Mouse (Mus musculus) heart, adult 8-10 months (tissue): Measurements from ENCODE around the gene Slc18a3. TPM values are rescaled to one million over a fixed set of nuclear protein-coding genes. Genes with fewer than 3 reads are reported as not detected.

Source experiments
- DNase-seq: peaks from one replicate; pipeline ENCODE4 v3.0.0; 2022; ENCODE audit warnings: low spot score
- total RNA-seq, 4 experiments: library from RNA; stranded (reverse); gene quantifications; 2 replicates each; pipeline ENCODE4 v1.2.4; 2022

The Slc18a3 gene
- total RNA-seq, 4 experiments from 2014 or later, result 0.19 TPM; not detected in 3

DNA sequence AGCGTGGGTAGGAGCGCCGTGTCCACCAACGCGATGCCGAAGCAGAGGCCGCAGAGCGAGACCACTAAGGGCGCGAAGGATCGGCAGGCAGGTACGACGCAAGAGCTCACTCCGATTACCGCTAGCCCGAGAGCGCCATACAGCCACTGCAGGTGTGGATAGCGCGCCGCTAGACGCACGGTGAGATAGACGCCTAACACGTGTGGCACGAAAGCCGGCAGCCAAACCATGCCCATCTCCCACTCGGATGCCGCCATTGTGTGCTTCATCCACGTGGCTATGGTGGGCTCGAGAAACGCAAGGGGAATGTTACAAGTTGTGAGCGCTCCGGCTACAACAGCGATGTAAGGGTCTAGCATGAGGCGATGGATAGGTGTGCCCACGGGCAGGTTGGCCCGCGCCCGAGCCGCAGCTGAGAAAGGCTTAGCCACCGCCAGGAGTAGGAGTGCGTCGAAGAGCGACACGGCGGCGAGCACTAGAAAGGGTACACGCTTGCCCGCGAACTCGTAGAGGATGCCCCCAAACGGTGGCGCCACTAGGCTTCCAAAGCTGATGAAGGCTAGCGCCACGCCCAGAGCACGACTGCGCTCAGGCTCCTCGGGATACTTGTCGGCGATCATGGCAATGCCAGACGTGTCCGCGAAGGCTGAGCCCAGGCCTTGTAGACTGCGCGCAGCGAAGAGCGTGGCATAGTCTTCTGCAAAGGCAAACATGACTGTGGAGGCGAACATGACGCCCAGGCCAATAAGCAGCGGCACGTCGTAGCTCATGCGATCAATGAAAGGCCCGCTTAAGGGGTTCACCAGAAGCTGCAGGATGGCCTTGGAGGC is 1.2 kb downstream of the Slc18a3 start:
- no peak for DNase-seq

DNA sequence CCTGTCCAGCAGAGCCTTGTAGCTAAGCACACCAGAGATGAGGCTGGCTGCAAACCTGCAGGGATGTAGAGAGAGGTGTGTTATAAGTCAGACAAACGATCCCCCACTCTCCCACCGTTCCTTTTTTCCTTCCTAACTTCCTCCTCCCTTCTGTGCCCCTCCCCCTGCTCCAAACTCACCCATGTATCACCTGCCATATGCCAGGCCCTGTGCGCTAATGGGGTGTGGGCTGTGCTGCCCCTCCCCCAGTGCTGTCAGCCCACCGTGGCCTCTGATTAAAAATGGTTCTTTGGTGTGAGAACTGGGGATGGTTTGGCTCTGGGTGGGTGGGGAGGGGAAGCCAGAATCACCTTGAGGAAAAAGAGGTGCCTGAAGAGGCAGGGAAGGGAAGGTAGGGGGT is 12.1 kb downstream of the Slc18a3 start:
- no peak for DNase-seq

DNA sequence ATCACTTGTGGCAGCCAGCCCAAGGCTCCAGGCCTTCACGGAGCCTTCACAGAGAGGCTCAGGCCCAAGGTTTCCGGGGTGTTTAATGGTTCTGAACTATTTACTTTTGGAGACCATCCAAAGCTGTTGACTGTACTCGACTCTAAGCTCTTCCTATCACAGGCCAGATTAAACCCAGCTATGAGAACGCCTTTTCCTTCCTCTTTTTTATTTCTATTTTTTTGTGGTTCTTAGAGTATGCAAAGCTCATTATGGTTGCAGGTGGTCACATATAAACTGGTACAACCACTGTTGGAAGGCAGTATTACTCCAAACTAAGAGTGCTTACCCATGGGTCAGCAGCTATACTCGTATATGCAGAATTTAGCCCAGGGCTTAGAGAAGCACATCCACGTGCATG is 17.7 kb downstream of the Slc18a3 start:
- DNase-seq, result no peak

DNA sequence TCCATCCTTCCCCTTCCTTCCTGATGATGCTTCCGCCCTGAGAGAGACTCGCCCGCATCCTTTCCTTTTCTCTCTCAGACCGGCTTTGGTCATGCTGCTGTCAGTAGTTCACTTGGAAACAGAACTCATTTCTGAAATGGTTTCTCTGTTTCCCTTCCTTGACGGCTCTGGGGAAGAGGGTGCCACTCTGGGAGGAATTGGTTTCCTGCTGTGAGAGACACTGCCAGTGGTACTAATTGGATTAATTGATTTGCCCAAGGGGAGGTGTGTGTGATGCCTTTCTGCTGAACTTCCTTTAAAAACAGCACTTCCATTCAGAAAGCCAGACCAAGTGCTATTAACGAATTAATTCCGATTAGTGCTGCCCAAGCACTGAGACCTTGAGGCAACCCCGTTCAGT is 21.2 kb downstream of the Slc18a3 start:
- no peak for DNase-seq

DNA sequence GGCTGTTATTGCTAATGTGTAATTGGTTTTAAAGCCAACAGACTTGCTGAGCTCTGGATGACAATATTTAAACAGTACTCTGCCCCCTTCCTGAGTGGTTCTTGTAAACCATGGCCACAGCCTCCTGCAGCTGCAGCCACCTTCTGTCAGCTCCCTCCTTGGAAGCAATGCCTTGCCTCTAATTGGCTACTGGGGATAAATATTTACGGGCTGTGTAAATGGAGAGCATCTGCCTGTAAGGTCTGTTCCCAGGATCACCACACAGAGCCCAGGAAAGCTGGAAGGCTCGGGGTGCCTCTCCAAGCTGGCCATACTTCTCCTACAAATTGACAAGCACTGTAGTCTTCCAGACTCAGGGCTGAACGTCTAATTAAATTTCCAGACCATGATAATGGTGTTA is 24.9 kb downstream of the Slc18a3 start:
- no peak for DNase-seq

DNA sequence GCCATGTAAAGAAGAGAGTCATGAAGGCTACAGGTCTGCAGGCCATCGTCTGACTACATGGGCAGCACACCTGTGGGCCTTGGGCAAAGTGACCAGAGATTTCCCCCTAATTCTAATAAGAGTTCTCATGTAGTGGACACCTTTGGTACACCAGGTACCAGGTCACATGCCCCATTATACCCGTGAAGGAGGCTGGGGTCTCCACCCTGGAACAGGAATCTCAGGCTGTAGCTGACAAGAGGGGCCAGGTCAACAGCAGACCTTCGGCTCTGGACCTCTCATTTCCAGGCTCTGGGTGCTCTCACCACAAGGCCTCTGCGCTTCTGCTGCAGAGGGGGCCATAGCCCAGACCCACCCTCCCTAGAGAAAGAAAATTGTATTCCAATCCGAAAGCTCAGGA is 25.3 kb downstream of the Slc18a3 start:
- no peak for DNase-seq

DNA sequence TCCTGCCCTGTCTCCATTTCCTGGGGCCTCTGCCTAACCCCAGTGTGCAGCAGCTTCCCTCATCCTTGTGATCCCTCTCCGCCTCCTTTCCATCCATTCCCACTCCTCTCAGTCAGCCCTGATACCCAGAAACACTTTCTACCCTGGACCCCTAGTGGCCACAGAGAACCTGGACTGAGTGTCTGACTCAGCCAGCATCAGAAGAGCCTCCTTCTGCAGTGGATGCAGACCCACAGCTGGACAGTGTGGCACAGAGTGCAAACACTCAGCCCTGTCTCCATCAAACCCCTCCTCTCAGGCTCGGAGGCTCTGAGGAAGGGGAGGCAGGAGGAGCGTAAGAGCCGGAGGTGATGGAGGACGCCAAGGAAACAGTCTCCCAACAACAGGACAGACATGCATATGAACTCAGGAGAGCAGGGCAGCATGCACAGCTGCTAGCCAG is 27.3 kb downstream of the Slc18a3 start:
- no peak for DNase-seq

DNA sequence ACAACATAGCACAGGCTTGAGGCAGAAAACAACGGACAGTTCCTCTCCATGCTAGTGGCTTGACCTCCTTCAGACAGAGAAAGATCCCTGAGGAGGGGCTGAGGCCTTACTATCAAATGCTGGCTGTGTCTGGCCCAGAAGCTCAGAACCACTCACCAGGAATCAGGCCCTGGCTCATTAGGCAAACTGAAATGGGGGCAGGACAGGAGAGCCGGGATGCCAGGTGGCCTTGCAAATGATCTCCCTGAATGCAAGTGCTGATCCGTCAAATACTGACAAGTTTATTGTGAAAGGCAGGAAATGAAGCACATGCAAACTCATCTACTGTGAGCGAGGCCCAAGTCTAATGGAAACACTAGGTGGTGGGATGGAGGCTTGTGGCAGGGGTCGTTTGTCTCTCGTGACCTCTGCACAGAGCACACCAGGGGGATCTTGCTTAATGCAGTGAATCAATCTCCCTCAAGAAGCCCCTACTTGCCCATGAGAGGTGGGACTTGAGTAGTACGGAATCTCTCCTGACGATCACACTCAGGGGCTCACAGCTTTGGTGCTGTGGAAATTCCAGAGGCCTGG is 35.5 kb downstream of the Slc18a3 start:
- DNase-seq, result no peak

DNA sequence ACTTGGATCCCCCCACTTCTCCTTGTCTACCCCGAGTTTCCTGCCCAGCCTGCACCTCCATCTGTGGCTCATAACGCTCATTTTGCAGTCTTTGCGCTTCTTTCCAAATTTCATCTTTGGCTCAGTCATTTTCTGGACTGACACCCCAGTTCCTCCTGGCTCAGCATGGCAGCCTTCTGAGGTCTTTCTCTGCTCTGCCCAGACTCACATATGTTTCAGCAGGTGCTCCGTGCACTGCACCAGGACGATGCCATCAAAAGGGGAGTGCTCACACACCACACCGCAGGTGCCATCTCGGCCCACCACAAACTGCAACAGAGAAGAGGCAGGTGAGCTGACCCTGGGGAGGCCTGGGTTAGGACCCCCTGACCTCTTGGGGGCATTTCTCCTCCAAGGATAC is 40.7 kb downstream of the Slc18a3 start:
- DNase-seq, result no peak

DNA sequence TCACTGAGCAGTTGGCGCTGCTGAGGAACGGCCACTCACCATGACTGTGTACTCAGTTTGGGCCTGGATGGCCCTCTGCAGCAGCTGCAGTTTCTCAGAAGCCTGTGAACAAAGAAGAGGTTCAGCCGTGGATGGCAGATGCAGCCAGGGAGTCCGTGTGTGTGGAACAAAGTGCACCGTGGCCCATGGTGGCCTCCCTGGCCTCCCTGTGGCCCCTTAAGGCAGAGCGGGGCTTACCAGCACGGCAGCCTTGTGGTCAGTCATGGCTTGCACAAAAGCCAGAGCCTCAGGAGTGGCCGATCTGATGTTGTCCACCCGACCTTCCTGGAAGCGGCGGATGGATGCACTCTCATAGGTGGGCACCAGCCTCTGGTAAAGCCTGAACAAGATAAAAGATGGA is 45.9 kb downstream of the Slc18a3 start:
- no peak for DNase-seq

Other genes starting within 250 kb of the Slc18a3 start
- gene Ogdhl, start 142.8 kb downstream of the Slc18a3 start, total RNA-seq, result 100 to 1,000 TPM in 1 of 4 experiments, 10 to 100 TPM in 3; 68.9 to 104 (median 88.7) TPM
- gene 1700024G13Rik, start 76.5 kb downstream of the Slc18a3 start, total RNA-seq, result not detected
- gene Chat, start 1.1 kb upstream of the Slc18a3 start, total RNA-seq, result not detected
- gene Ercc6, start 48.7 kb upstream of the Slc18a3 start, total RNA-seq, result 1 to 10 TPM; 3.5 to 6.1 (median 3.8) TPM
- gene Prrxl1, start 134.6 kb upstream of the Slc18a3 start, total RNA-seq, result not detected
- 100 to 1,000 TPM; 124 to 148 (median 138) TPM for gene 3425401B19Rik, start 220.4 kb upstream of the Slc18a3 start, total RNA-seq